Mouse (Mus musculus) natural killer cell, adult 2 months (primary cell): ENCODE data around the gene Ggps1.

Experiments
- DNase-seq, 2 experiments: peaks; one replicate each; pipeline ENCODE4 v3.0.0; 2022; ENCODE audit warnings: low spot score in 2 of 2

The Ggps1 gene

DNA sequence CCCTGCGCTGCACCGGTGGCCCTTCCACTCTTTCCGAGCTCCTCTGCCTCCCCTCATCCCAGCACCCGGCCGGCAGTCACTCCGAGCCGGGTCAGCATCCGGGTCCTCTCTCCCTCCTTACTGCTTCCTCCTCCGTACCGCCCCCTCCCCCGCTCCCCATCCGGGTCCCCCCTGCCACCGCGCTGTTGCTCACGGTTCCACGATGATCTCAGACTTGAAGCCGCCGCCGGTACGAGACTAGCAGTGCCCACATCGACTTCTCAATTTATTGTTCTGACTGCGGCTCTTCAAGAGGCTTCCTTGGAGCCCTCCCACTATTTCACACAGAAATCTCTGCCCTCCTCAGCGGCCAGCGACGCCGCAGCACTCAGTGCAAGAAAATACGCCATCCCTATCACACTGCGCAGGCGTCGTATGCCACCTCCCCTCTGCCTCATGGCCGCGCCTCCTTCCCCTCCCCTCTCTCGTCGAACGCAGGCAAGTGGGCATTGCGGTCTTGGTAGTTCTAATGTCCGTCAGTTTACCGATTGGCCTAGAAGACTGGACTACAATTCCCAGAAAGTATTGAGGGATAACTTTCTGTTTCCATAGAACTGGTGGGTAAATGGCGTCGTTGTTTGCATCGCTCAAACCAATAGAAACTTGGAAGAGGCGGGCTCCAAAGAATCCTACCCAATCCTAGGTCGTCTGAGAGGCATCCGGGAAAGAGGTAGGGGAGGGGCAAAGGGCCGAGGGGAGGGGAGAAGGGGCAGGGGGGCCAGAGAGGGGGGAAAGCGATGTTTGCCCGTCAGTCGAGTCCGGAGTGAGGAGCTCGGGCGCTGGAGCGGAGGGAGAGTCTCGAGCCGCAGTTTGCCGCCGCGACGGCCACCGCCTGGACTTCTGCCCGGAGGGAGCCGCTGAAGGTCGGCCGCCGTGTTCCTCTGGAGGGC lies at the start of gene Ggps1, which contains the start of gene Arid4b:
Ggps1 (minus strand) TSS at position 476 of the 929 bp plus-strand sequence.
Arid4b (plus strand) TSS at position 220 of the 929 bp plus-strand sequence.
- peak; percentile 98 for DNase-seq

DNA sequence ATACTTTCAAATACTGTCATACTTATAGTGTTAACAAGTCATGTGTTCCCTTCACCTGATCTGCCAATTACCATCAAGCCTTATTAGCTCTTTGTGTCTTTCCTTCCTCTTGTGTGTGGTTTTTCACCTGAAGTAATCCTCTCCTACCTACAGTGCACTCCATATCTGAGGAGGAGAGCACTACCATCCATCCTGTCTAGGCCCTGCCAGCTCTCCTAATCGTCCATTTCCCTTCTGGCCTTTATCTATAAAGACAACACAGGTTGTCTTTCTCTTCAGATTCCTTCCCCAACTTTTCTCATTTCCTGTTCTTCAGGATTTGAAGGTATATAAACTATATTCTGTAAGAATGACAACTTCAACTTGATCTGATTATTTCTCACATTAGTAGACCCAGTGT lies 47.9 kb upstream of the Ggps1 start:
- no peak for DNase-seq

GRCm38 (mm10) chr13:14110154-14110873 lies 47.0 kb upstream of the Ggps1 start:
- no peak for DNase-seq

GRCm38 (mm10) chr13:14103026-14103425 lies 39.7 kb upstream of the Ggps1 start:
- DNase-seq: no peak

DNA sequence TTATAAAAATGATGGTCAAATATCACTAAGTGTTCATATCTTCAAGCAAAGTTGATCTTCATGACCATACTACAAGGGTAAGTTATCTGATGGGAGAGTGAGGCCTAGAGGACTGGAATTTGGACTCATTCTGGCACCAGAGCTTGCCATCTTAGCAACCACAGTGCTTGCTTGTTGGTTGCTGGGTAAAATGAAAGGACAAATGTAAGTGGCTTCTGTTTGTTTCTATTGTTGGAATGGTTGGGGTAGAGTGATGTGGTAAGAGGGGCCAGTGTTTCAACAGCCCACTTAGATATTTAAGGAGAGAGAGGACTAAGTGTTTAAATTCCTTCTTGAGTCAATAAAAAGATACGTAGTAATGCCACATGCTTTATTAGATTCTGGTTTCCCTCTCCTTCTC lies 25.4 kb upstream of the Ggps1 start:
- no peak for DNase-seq

DNA sequence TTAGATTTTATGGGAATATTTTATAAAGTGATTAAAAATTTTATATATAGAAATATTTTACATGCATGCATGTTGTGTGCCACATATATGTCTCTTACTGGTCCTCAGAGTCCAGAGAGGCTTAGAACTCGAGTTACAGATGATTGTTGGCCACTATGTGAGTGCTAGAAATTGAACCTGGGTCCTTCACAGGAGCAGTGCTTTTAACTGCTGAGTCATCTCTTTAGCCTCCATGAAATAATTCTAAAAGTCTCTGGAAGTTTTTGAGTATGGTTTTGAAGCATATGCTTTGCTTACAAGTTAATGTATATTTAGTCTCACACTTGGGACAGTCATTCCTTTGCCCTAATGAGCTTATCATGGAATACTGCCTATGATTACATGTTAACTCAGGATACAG lies 12.0 kb upstream of the Ggps1 start:
- no peak for DNase-seq

DNA sequence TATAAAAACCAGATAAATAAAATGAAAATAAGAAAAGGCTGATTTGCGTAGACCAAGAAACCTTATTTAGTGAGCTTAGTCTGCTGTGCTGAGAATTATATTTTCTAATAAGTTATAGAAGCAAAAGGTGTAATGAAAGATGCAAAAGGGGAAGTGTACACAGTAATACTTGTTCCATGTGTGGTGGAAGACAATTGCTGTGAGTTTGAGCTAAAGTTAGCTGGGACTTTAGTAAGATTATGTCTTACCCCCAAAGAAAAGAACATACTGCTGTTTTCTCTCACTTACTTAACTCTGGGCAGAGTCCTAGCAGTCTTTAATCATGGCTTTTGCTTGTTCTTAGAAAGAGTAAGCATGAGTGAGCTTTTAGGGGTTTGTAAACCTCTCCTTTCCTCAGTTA lies 11.1 kb upstream of the Ggps1 start:
- no peak for DNase-seq

GRCm38 (mm10) chr13:14069291-14069690 lies 6.0 kb upstream of the Ggps1 start:
- DNase-seq: no peak

DNA sequence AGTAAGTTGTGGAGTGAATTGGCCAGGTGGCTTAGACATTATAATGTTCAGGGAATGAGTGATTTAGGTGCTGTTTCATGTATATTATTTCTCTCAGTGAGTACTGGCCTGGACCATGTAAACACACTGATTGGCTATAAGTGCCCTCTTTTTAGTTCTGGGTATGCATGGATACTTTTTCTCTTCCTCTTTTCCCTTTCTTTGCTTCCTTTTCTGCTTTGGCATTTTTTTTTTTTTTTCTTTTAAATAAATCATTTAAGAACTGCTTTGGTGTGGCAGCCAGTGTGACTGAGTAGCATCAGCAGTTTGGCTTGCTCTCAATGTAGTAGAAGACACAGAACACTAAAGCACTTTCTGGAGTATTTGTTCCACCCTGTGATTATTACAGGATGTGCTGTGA lies 4.7 kb upstream of the Ggps1 start:
- no peak for DNase-seq

- DNase-seq: no peak
Observed at GRCm38 (mm10) chr13:14065701-14066100, 2.4 kb upstream of the Ggps1 start.

DNA sequence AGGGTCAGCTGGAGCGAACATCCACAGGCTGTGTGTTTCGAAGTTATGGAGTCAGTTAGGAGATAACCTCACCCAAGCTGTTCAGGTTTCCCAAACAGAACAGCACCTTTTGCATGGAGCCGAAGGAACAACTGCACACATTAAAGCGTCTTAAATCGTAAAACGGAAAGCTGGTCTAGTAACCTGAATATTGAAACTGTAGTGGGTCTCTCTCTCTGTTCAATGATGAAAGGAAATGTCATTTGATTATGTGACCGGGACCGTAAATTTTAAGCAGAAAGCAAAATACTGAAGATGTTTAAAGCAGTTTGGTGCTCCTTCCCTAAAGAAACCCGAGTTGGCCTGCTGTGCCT lies 1.7 kb upstream of the Ggps1 start:
- no peak for DNase-seq

DNA sequence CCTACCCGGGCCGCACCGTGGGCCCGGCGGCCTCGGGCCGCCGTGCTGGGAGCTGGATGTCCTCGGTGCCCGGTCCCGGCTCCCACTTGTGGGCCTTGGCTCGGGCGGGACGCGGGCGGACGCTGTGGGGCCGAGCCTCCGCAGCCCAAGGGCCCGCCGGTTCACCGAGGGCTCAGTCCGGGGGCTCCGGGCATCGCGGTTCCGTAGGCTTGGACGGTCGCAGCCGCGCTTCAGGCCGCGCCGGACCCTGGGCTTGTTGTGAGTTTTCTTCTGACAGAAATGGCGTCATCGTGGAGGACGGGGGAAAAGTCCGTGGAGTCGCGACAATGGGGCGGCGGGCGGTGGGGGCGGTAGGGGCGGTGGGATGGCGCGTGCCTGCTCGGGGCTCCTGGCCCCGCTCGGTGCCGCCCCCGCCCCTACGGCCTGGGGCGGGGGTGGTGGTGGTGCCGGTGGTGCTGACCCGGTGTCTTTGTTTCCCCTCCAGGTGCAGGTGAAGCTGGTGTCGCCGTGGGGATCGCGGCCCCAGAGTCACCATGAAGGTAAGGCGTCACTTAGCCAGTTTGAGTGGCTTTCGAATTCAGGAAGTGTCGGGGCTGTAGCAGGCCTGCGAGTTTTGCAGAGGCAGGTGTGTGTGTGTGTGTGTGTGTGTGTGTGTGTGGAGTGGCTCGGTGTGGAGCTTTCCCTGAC lies 1.2 kb upstream of the Ggps1 start:
- DNase-seq: peak; percentile 55 to 61

DNA sequence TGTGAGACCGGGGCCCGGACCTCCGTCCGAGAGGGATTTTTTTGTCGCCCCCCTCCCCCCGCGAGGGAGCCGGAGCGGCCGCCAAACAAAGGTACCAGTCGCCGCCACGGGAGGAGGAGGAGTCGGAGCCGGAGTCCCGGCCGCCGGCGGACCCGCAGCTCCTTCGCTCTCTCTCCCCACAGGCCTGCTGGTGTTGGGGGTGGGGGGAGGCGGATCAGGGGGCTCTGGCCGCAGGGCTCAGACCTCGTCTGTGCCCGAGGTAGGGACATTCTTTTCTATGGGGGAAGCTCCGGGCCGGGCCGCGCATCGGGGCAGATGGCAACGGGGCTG lies 619 bp upstream of the Ggps1 start:
- no peak for DNase-seq

GRCm38 (mm10) chr13:14062209-14063012 lies 877 bp downstream of the Ggps1 start:
- DNase-seq: no peak

GRCm38 (mm10) chr13:14059582-14059981 lies 3.7 kb downstream of the Ggps1 start:
- no peak for DNase-seq

DNA sequence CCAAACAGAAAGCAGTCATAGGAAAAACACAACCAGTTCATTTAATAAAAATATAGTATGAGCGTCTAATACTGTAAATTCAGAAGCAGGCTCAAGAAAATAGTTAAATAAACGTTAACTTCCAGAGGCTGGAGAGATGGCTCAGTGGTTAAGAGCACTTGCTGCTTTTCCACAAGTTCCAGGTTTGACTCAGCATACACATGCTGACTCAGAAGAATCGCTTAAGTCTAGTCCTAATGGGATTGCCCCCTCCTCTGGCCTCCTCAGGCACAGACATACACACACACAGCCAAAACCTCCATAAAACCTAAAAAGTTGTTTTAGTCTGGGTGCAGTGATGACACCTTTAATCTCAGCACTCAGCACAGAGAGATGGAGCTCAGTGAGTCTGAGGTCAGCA lies 6.5 kb downstream of the Ggps1 start:
- DNase-seq: no peak

DNA sequence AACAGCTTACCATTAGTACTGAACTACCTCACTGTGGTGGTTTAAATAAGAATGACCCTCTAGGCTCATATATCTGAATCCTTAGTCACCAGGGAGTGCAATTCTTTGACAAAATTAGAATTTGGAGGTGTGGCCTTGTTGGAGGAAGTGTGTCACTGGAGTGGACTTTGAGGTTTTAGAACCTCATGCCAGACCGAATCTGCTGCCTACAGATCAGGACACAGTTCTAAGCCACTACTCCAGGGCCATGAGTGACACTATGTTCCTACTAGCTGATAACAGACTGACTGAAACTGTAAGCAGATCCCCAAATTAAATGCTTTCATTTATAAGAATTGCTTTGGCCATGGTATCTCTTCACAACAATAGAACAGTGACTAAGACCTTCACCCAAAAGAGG lies 13.4 kb downstream of the Ggps1 start:
- DNase-seq: no peak

DNA sequence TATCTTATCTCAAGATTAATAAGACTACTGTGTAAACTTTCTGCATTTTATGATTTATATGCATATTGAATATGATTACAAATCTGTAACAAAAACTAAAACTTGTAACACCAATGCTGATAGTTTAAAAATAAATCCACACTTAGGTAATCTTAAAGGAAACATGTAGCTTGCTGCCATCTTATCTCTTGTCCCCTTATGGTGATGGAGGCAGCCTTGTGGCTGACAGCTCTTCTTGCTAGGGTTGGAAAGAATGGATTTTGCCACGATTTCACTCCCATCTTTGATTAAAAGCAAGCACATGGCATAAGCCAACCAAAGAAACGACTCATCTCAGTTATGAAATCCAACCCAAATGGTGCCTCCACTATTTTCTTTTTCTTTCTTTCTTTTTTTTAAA lies 18.8 kb downstream of the Ggps1 start:
- no peak for DNase-seq

- DNase-seq: no peak
Observed at GRCm38 (mm10) chr13:14043851-14044250, 19.4 kb downstream of the Ggps1 start.

DNA sequence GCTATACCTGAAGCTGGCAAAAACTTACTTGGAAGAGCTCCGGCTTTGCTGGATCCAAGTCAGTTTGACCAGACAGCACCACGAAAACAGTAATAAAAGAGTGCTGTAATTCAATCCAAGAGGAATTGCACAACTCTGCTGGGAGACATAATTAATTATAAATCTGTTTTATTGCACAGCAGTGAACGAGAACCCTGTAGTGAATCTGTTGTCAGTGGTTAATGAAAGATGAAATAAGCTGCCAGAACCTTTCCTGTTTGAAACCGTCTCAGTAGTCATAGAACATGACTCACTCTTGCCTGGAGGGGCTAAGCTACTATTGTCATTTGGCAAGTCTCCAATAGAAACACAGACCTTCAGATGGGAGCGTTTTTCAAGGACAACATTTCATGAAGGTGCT lies 23.1 kb downstream of the Ggps1 start:
- DNase-seq: no peak

- DNase-seq: peak; percentile 91
Observed at GRCm38 (mm10) chr13:14039292-14039965, 23.9 kb downstream of the Ggps1 start, which contains the start of gene Tbce. TSS of gene Tbce (minus strand) at chr13:14039638.
